Mouse (Mus musculus): ENCODE results near the gene Enpp1. TPM values are rescaled to one million over a fixed set of nuclear protein-coding genes. Genes with fewer than 3 reads are reported as not detected.

Enpp1 gene
- polyA plus RNA-seq (2016; fragmentation: Nextera tagmentation; extraction: Ambion mirVana): 2.0 and 2.2 TPM in 2 replicates

- Histone ChIP-seq H3K36me3 (no peaks in the 10 kb centered on the region), H3K9ac (replicated peaks) (peak within 1 kb of the TSS; percentile 54), H3K27me3 (peaks cover 29% of the 10 kb centered on the region), H3K4me2 (replicated peaks) (peak within 1 kb of the TSS; percentile 99), H3K4me1 (peaks cover 11% of the 10 kb centered on the region), H3K9me3 (no peaks in the 10 kb centered on the region), H3K27ac (replicated peaks) (no peak within 1 kb of the TSS), H3K4me3 (peak within 1 kb of the TSS; percentile 63)
- ATAC-seq (ENCODE audit: low FRiP score, low read depth): peak; percentile 85
- WGBS: under 1% methylated on average over 71 of the region's 79 CpGs
Observed at GRCm38 (mm10) chr10:24711480-24712366, at the start of gene Enpp1. Gene Enpp1 (minus strand): TSS chr10:24712159.

DNA sequence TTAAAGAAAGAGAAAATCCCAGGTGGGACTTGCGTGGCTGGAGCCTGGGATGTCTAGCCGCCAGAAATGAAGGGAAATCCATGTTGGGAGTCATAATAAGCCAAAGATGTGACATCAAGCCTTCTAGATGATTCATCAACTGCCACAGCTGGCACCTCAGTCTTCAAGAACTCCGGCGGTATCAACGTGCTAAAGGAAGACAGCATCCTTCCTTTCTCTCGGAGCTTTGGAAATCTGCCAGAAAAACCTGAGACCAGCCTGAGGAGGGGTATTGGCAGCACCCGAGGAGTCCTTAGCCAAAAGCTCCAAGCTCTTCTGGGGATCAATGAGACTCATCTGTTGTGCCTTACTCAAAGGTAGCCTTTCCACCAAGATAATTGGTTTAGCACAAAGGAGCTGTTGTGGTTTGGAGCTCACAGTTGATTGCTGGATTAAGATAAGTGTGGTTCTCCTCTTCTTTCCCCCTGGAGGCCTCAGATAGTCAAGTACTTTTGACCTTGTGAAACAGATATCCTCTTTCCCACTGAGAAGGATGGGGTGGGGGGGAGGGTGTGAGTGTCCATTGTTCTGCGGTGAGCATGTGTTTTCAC lies 46.5 kb upstream of the Enpp1 start:
- no peak overlapping the region for H3K9ac ChIP-seq (replicated peaks)
- no peaks in the 10 kb centered on the region for H3K36me3 ChIP-seq
- H3K9me3 ChIP-seq: no peaks in the 10 kb centered on the region
- H3K4me1 ChIP-seq: peaks cover 17% of the 10 kb centered on the region; the same call in 1 of the 2 replicates
- H3K4me3 ChIP-seq: no peak overlapping the region
- no peaks in the 10 kb centered on the region for H3K27me3 ChIP-seq
- no peak overlapping the region for H3K27ac ChIP-seq (replicated peaks)
- no peak overlapping the region for H3K4me2 ChIP-seq (replicated peaks)
- no peak for ATAC-seq (ENCODE audit: low FRiP score, low read depth)
- WGBS: 62% methylated on average over 8 of the region's 8 CpGs

- no peak for ATAC-seq (ENCODE audit: low FRiP score, low read depth)
- Histone ChIP-seq H3K9me3 (no peaks in the 10 kb centered on the region), H3K27me3 (no peaks in the 10 kb centered on the region), H3K4me2 (replicated peaks) (peak overlapping the region; percentile 37), H3K4me3 (peak overlapping the region; percentile 22; the same call in 1 of the 2 replicates), H3K27ac (replicated peaks) (no peak overlapping the region), H3K4me1 (peaks cover 17% of the 10 kb centered on the region; the same call in 1 of the 2 replicates), H3K36me3 (no peaks in the 10 kb centered on the region), H3K9ac (replicated peaks) (no peak overlapping the region)
- WGBS: 46% methylated on average over 9 of the region's 9 CpGs
Observed at GRCm38 (mm10) chr10:24754874-24755540, 43.0 kb upstream of the Enpp1 start.

GRCm38 (mm10) chr10:24754251-24754835 lies 42.4 kb upstream of the Enpp1 start:
- Histone ChIP-seq H3K4me3 (peak overlapping the region; percentile 22; the same call in 1 of the 2 replicates), H3K36me3 (no peaks in the 10 kb centered on the region), H3K9me3 (no peaks in the 10 kb centered on the region), H3K9ac (replicated peaks) (no peak overlapping the region), H3K4me2 (replicated peaks) (peak overlapping the region; percentile 37), H3K4me1 (peaks cover 17% of the 10 kb centered on the region; the same call in 1 of the 2 replicates), H3K27ac (replicated peaks) (no peak overlapping the region), H3K27me3 (no peaks in the 10 kb centered on the region)
- no peak for ATAC-seq (ENCODE audit: low FRiP score, low read depth)
- WGBS: 46% methylated on average over 11 of the region's 11 CpGs

DNA sequence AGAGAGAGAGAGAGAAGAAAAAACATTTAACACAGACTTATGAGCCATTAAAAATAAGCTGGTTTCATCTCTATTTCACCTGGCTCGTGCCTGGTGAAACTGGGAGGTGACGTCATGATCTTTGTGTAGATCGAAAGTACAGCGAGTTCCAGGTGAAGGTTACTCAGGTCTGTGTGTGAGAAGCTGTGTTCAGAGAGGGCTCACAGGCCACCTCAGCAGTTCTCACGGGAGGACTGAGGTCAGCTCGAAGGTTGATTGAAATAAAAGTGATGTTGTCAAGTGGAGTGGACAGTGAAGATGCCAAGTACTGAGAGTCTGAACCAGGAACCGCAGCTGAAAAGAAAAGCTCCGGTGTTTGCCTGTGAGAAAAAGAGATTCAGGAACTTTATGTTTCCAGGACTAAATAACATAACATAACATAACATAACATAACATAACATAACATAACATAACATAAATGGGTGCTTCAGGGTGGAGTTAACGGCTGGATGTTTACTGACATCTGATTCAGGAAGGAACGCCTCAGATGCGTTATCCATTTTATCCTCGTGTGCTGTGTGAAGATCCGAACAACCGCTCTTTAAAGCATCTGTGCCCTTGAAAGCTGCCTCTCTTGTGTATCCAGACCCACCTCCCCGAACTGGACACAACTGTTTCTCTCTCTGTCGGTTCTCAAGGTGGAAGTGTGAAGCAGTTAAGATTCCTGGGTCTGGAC lies 41.7 kb upstream of the Enpp1 start:
- no peaks in the 10 kb centered on the region for H3K9me3 ChIP-seq
- H3K4me1 ChIP-seq: peaks cover 17% of the 10 kb centered on the region; the same call in 1 of the 2 replicates
- peak overlapping the region; percentile 37; the same call in 1 of the 2 replicates for H3K4me2 ChIP-seq (replicated peaks)
- ATAC-seq (ENCODE audit: low FRiP score, low read depth): no peak
- H3K4me3 ChIP-seq: no peak overlapping the region
- no peaks in the 10 kb centered on the region for H3K36me3 ChIP-seq
- H3K27ac ChIP-seq (replicated peaks): no peak overlapping the region
- WGBS: 78% methylated on average over 16 of the region's 16 CpGs
- no peak overlapping the region for H3K9ac ChIP-seq (replicated peaks)
- no peaks in the 10 kb centered on the region for H3K27me3 ChIP-seq

DNA sequence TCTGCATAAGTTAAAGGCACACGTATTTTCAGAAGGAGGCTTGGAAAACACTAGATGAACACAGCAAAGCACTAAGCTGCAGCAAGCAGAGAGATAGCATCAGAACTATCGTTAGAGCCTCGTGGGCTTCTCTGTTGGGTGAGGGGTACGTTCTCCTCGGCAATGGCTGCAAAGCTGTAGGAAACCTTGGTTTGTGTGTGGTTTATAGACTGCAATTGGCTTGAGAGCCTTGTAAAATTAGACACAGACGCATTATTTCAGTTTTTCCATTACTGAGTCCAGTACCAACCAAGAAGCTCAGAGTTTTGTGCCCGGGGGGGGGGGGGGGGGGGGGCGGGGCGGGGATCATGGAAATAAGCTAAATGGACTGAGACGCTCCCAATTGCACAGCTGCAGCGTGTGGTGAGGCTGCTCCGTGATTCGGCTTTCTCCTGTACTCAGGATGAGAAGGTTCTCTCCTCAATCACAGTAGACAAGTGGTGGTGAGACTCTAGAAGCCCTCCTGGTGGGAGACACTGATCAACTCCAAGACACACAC lies 31.1 kb upstream of the Enpp1 start:
- no peak overlapping the region for H3K9ac ChIP-seq (replicated peaks)
- H3K4me1 ChIP-seq: no peaks in the 10 kb centered on the region
- H3K36me3 ChIP-seq: no peaks in the 10 kb centered on the region
- WGBS: 92% methylated on average over 10 of the region's 13 CpGs
- H3K9me3 ChIP-seq: no peaks in the 10 kb centered on the region
- no peak overlapping the region for H3K4me3 ChIP-seq
- no peak overlapping the region for H3K4me2 ChIP-seq (replicated peaks)
- no peaks in the 10 kb centered on the region for H3K27me3 ChIP-seq
- ATAC-seq (ENCODE audit: low FRiP score, low read depth): no peak
- no peak overlapping the region for H3K27ac ChIP-seq (replicated peaks)

- Histone ChIP-seq H3K9me3 (no peaks in the 10 kb centered on the region), H3K9ac (replicated peaks) (no peak overlapping the region), H3K4me3 (no peak overlapping the region), H3K4me1 (no peaks in the 10 kb centered on the region), H3K27me3 (no peaks in the 10 kb centered on the region), H3K36me3 (no peaks in the 10 kb centered on the region), H3K27ac (replicated peaks) (no peak overlapping the region), H3K4me2 (replicated peaks) (no peak overlapping the region)
- no peak for ATAC-seq (ENCODE audit: low FRiP score, low read depth)
- WGBS: 66% methylated on average over 7 of the region's 7 CpGs
Observed at GRCm38 (mm10) chr10:24741229-24742198, 29.6 kb upstream of the Enpp1 start.

GRCm38 (mm10) chr10:24739171-24739570 lies 27.2 kb upstream of the Enpp1 start:
- Histone ChIP-seq H3K36me3 (no peaks in the 10 kb centered on the region), H3K27me3 (no peaks in the 10 kb centered on the region), H3K9ac (replicated peaks) (no peak overlapping the region), H3K4me2 (replicated peaks) (no peak overlapping the region), H3K4me1 (no peaks in the 10 kb centered on the region), H3K27ac (replicated peaks) (no peak overlapping the region), H3K4me3 (no peak overlapping the region), H3K9me3 (no peaks in the 10 kb centered on the region)
- ATAC-seq (ENCODE audit: low FRiP score, low read depth): no peak
- 85% methylated on average over 2 of the region's 2 CpGs for WGBS

DNA sequence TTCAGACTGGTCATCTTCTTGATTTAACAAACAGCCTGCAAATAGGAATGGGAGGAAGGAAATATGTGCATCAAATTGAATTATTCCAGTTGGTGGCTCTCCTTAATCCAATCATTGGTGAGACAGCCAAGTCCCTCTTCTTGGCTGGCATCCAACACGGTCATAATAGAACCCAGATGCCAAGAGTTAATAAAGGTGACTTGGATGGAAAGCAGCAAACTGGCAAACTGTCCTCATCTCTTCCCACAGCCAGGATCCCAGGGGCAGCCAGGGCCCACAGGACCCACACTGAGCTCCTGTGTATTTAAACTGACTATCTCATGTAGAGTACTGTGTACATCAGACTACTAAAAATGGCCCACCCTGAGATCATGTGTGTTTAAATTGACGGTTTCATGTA lies 26.5 kb upstream of the Enpp1 start:
- ATAC-seq (ENCODE audit: low FRiP score, low read depth): no peak
- no peaks in the 10 kb centered on the region for H3K36me3 ChIP-seq
- no peak overlapping the region for H3K4me2 ChIP-seq (replicated peaks)
- no peaks in the 10 kb centered on the region for H3K4me1 ChIP-seq
- H3K27me3 ChIP-seq: no peaks in the 10 kb centered on the region
- no peak overlapping the region for H3K9ac ChIP-seq (replicated peaks)
- no peak overlapping the region for H3K4me3 ChIP-seq
- no peak overlapping the region for H3K27ac ChIP-seq (replicated peaks)
- 88% methylated on average over 2 of the region's 2 CpGs for WGBS
- H3K9me3 ChIP-seq: no peaks in the 10 kb centered on the region

- Histone ChIP-seq H3K36me3 (no peaks in the 10 kb centered on the region), H3K27ac (replicated peaks) (no peak overlapping the region), H3K27me3 (no peaks in the 10 kb centered on the region), H3K4me3 (no peak overlapping the region), H3K4me1 (0 out of 2 replicates have a peak, but pooled peaks cover 3% of the 10 kb centered on the region), H3K9ac (replicated peaks) (no peak overlapping the region), H3K4me2 (replicated peaks) (no peak overlapping the region), H3K9me3 (no peaks in the 10 kb centered on the region)
- ATAC-seq (ENCODE audit: low FRiP score, low read depth): no peak
- WGBS: 93% methylated on average over 5 of the region's 5 CpGs
Observed at GRCm38 (mm10) chr10:24735027-24735777, 23.2 kb upstream of the Enpp1 start.

Measured in midbrain, embryonic 12.5 days (tissue).